Mouse (Mus musculus): Measurements from ENCODE around the gene Ndufa6.

The Ndufa6 gene

GRCm38 (mm10) chr15:82335194-82335593 is 18.9 kb downstream of the Ndufa6 start:
- Histone ChIP-seq H3K27me3 (ENCODE audit: insufficient read depth, low read length) (peaks cover 9% of the 10 kb centered on the region), H3K36me3 (ENCODE audit: insufficient read depth, low read length) (peaks cover 54% of the 10 kb centered on the region), H3K9me3 (ENCODE audit: low read length) (no peaks in the 10 kb centered on the region), H3K4me1 (replicated peaks; ENCODE audit: low read depth, low read length) (peaks cover 53% of the 10 kb centered on the region), H3K4me3 (replicated peaks; ENCODE audit: low read length) (no peak overlapping the region)
- TF ChIP-seq NANOG (IDR thresholded peaks at IDR 0.05; ENCODE audit: borderline replicate concordance, low read length) (no peak), POU5F1 (IDR thresholded peaks at IDR 0.05; ENCODE audit: borderline replicate concordance, low read length) (no peak), CTCF (conservative IDR thresholded peaks at IDR 0.05; ENCODE audit: low read length) (no peak)

- TF ChIP-seq NANOG (IDR thresholded peaks at IDR 0.05; ENCODE audit: borderline replicate concordance, low read length) = no peak
- TF ChIP-seq CTCF (conservative IDR thresholded peaks at IDR 0.05; ENCODE audit: low read length) = no peak
- TF ChIP-seq POU5F1 (IDR thresholded peaks at IDR 0.05; ENCODE audit: borderline replicate concordance, low read length) = no peak
- H3K4me3 ChIP-seq (replicated peaks; ENCODE audit: low read length) = no peak overlapping the region
These were observed 28.7 kb downstream of the Ndufa6 start for GRCm38 (mm10) chr15:82325382-82325781.

DNA sequence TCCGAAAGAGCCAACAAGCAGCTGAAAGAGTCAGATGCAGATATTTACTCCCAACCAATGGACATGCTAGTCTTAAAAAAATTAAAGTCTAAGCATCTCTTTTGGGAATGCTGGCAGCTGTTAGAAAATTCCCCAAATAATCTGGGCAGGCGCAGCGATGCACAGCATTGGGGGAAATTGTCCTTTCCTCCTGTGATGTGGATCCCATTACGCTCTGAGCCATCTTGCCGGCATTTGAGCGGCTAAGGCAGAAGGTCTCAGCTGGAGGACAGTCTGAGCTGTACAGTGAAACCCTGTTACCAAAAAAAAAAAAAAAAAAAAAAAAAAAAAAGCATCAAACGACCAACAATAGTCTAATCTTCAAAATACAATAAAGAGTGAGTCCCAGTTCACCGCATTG is 31.9 kb downstream of the Ndufa6 start:
- Histone ChIP-seq H3K27me3 (ENCODE audit: insufficient read depth, low read length) (no peaks in the 10 kb centered on the region), H3K4me1 (replicated peaks; ENCODE audit: low read depth, low read length) (peaks cover 16% of the 10 kb centered on the region), H3K4me3 (replicated peaks; ENCODE audit: low read length) (no peak overlapping the region), H3K36me3 (ENCODE audit: insufficient read depth, low read length) (no peaks in the 10 kb centered on the region), H3K9me3 (ENCODE audit: low read length) (peaks cover 7% of the 10 kb centered on the region; the same call in 1 of the 2 replicates)
- TF ChIP-seq POU5F1 (IDR thresholded peaks at IDR 0.05; ENCODE audit: borderline replicate concordance, low read length) (no peak), NANOG (IDR thresholded peaks at IDR 0.05; ENCODE audit: borderline replicate concordance, low read length) (no peak), CTCF (conservative IDR thresholded peaks at IDR 0.05; ENCODE audit: low read length) (no peak)

More at GRCm38 (mm10) chr15:82325382-82325781, 28.7 kb downstream of the Ndufa6 start:
- H3K27me3 ChIP-seq (ENCODE audit: insufficient read depth, low read length) = no peaks in the 10 kb centered on the region
- peaks cover 22% of the 10 kb centered on the region for H3K4me1 ChIP-seq (replicated peaks; ENCODE audit: low read depth, low read length)
- peaks cover 16% of the 10 kb centered on the region for H3K36me3 ChIP-seq (ENCODE audit: insufficient read depth, low read length)
- H3K9me3 ChIP-seq (ENCODE audit: low read length) = peaks cover 6% of the 10 kb centered on the region; the same call in 1 of the 2 replicates

GRCm38 (mm10) chr15:82319613-82320012 is 34.5 kb downstream of the Ndufa6 start:
- peaks cover 25% of the 10 kb centered on the region for H3K9me3 ChIP-seq (ENCODE audit: low read length)
- peaks cover 7% of the 10 kb centered on the region for H3K4me1 ChIP-seq (replicated peaks; ENCODE audit: low read depth, low read length)
- no peak overlapping the region for H3K4me3 ChIP-seq (replicated peaks; ENCODE audit: low read length)
- H3K36me3 ChIP-seq (ENCODE audit: insufficient read depth, low read length) = no peaks in the 10 kb centered on the region
- no peak for TF ChIP-seq NANOG (IDR thresholded peaks at IDR 0.05; ENCODE audit: borderline replicate concordance, low read length)
- no peak for TF ChIP-seq CTCF (conservative IDR thresholded peaks at IDR 0.05; ENCODE audit: low read length)
- no peak for TF ChIP-seq POU5F1 (IDR thresholded peaks at IDR 0.05; ENCODE audit: borderline replicate concordance, low read length)
- no peaks in the 10 kb centered on the region for H3K27me3 ChIP-seq (ENCODE audit: insufficient read depth, low read length)

DNA sequence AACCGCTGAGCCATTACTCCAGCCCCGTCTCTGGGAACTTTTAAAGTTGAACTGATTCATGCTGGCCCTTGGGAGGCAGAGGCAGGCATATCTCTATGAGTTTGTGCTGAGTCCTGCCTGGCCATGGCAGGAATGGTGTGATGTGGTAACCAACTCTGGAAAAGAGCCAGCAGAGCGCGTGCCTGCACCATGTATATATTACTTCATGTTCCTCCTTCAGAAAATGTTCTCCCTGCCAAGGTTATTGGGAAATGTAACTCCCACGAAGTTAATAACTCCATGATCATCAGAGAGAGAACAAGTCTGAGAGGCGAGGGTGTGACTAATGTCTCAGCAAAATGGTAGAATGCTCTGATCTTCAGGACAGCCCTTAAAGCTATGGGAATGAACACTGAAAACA is 36.3 kb downstream of the Ndufa6 start:
- H3K9me3 ChIP-seq (ENCODE audit: low read length) = peaks cover 25% of the 10 kb centered on the region
- H3K4me1 ChIP-seq (replicated peaks; ENCODE audit: low read depth, low read length) = peaks cover 4% of the 10 kb centered on the region
- no peak overlapping the region for H3K4me3 ChIP-seq (replicated peaks; ENCODE audit: low read length)
- TF ChIP-seq CTCF (conservative IDR thresholded peaks at IDR 0.05; ENCODE audit: low read length) = no peak
- TF ChIP-seq POU5F1 (IDR thresholded peaks at IDR 0.05; ENCODE audit: borderline replicate concordance, low read length) = no peak
- no peak for TF ChIP-seq NANOG (IDR thresholded peaks at IDR 0.05; ENCODE audit: borderline replicate concordance, low read length)
- H3K36me3 ChIP-seq (ENCODE audit: insufficient read depth, low read length) = no peaks in the 10 kb centered on the region
- no peaks in the 10 kb centered on the region for H3K27me3 ChIP-seq (ENCODE audit: insufficient read depth, low read length)

DNA sequence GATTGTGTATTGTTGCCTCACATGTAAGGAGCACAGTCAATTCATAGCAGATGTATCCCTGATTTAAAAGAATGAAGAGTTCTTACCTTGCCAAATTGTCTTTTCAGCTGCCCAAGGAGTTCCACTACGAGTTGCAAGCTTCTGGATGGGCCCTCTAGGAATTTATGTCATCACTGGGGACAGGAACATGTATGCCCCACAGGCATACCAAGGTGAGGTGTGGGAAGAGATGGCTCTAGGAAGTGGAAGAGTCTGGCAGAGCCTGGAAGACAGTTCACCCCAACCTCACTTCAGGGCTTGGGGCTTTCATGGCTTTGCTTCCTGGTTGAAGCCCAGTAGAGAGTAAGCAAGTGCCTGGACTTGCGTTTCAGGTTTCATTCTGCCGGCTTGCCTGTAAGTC is 45.7 kb downstream of the Ndufa6 start:
- H3K4me3 ChIP-seq (replicated peaks; ENCODE audit: low read length) = no peak overlapping the region
- H3K4me1 ChIP-seq (replicated peaks; ENCODE audit: low read depth, low read length) = peaks cover 4% of the 10 kb centered on the region
- H3K9me3 ChIP-seq (ENCODE audit: low read length) = no peaks in the 10 kb centered on the region
- TF ChIP-seq NANOG (IDR thresholded peaks at IDR 0.05; ENCODE audit: borderline replicate concordance, low read length) (no peak), POU5F1 (IDR thresholded peaks at IDR 0.05; ENCODE audit: borderline replicate concordance, low read length) (no peak), CTCF (conservative IDR thresholded peaks at IDR 0.05; ENCODE audit: low read length) (no peak)
- H3K27me3 ChIP-seq (ENCODE audit: insufficient read depth, low read length) = no peaks in the 10 kb centered on the region
- H3K36me3 ChIP-seq (ENCODE audit: insufficient read depth, low read length) = no peaks in the 10 kb centered on the region

- no peak for TF ChIP-seq CTCF (conservative IDR thresholded peaks at IDR 0.05; ENCODE audit: low read length)
- peaks cover 8% of the 10 kb centered on the region for H3K4me1 ChIP-seq (replicated peaks; ENCODE audit: low read depth, low read length)
- no peaks in the 10 kb centered on the region for H3K27me3 ChIP-seq (ENCODE audit: insufficient read depth, low read length)
- no peak overlapping the region for H3K4me3 ChIP-seq (replicated peaks; ENCODE audit: low read length)
- no peaks in the 10 kb centered on the region for H3K9me3 ChIP-seq (ENCODE audit: low read length)
- H3K36me3 ChIP-seq (ENCODE audit: insufficient read depth, low read length) = no peaks in the 10 kb centered on the region
These were observed 47.0 kb downstream of the Ndufa6 start for GRCm38 (mm10) chr15:82307107-82307506.

Measured in E14TG2a.4 (cell line).